Mouse (Mus musculus): ENCODE data around the gene Dcpp3. TPM values are rescaled to one million over a fixed set of nuclear protein-coding genes. Genes with fewer than 3 reads are reported as not detected.
A peak's percentile ranks its signal among the peaks of the same experiment; 100 is the strongest.
"Not testable (repeated sequence)": the region's sequence is repeated elsewhere in the genome, so short reads cannot be mapped to it uniquely, and the experiment has no call there.

Dcpp3 gene
- polyA plus RNA-seq, 1 experiment = not detected

DNA sequence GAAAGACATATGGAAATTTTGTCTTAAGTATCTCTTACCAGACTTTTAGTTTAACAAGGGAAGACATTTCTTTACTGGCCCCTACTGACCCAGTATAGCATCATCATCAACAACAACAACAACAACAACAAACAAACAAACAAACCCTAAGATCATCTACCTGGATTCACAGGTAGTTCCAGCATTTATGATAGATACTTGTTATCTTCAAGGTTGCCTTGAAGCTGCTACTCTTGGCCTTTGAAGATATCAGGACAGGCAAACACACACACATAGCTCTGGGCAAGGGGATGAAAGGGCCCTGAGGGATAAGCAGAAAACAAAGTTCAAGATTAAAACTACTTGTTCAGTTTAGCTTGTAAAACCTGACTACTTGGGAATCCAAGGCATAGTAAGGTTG lies 24.1 kb downstream of the Dcpp3 start, which contains the start of gene Sbp:
Gene Sbp (plus strand): TSS at position 301 of the 400 bp plus-strand sequence.
- TF ChIP-seq FLI1 (IDR thresholded peaks at IDR 0.05; ENCODE audit: low read length) (no peak), GATA1 (IDR thresholded peaks at IDR 0.05; ENCODE audit: borderline replicate concordance, low read length) (no peak)
- no peak within 1 kb of the TSS for H3K4me3 ChIP-seq (replicated peaks)
- H3K36me3 ChIP-seq (replicated peaks; ENCODE audit: low read length) = no peaks in the 10 kb centered on the region
- peaks cover 13% of the 10 kb centered on the region for H3K27me3 ChIP-seq (replicated peaks)
- H3K4me1 ChIP-seq = peaks cover 5% of the 10 kb centered on the region
- H3K9me3 ChIP-seq = no peaks in the 10 kb centered on the region

DNA sequence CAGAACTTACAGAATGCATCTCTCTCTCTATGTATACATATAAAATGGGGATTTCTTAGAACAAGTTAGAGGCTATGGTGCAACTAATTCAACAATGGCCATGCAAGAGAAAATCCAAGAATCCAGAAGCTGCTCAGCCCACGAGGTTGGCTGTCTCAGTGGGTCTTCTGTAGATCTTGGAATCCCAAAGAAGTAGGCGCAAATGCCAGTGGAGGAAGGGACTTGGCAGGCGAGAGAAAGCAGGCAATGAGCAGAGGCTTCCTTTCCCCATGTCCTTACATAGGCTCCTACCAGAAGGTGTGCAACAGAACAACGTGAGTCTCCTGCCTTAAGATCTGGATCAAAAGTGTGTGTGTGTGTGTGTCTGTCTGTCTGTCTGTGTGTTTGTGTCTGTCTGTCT lies 30.2 kb downstream of the Dcpp3 start:
- not testable (repeated sequence) for H3K36me3 ChIP-seq (replicated peaks; ENCODE audit: low read length); H3K4me3 ChIP-seq (replicated peaks); H3K27me3 ChIP-seq (replicated peaks); H3K4me1 ChIP-seq; H3K9me3 ChIP-seq

DNA sequence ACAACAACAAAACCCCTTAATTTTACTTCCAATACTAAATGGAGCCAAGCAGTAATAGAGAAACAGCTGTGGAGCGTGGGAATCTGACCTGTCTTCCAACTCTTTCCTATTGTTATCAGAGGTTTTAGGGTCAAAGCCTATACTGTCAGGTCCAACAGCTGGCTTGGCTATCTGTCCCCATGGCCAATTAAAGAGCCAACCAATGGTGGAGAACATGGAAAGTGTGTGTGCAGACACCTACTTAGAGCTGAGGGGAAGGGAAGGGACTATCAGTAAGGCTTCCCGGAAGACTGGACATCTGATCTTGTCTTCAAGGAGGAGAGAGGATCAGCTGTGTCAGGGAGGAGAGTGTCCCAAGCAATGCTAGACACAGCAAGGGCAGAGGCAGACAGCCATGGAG lies 31.8 kb downstream of the Dcpp3 start:
- TF ChIP-seq GATA1 (IDR thresholded peaks at IDR 0.05; ENCODE audit: borderline replicate concordance, low read length) (no peak), FLI1 (IDR thresholded peaks at IDR 0.05; ENCODE audit: low read length) (no peak)

GRCm38 (mm10) chr17:23950828-23951227 lies 33.6 kb downstream of the Dcpp3 start:
- not testable (repeated sequence) for H3K4me1 ChIP-seq; H3K36me3 ChIP-seq (replicated peaks; ENCODE audit: low read length); H3K9me3 ChIP-seq; H3K4me3 ChIP-seq (replicated peaks); H3K27me3 ChIP-seq (replicated peaks)

More for the DNA sequence above, 31.8 kb downstream of the Dcpp3 start:
- H3K9me3 ChIP-seq = no peaks in the 10 kb centered on the region
- H3K27me3 ChIP-seq (replicated peaks) = no peaks in the 10 kb centered on the region
- H3K4me3 ChIP-seq (replicated peaks) = no peak overlapping the region
- no peaks in the 10 kb centered on the region for H3K36me3 ChIP-seq (replicated peaks; ENCODE audit: low read length)
- H3K4me1 ChIP-seq = no peaks in the 10 kb centered on the region

GRCm38 (mm10) chr17:23955174-23955573 lies 37.9 kb downstream of the Dcpp3 start, which contains the start of gene Sbpl:
Gene Sbpl, minus strand, starts transcription at chr17:23955274.
- H3K9me3 ChIP-seq = no peaks in the 10 kb centered on the region
- TF ChIP-seq GATA1 (IDR thresholded peaks at IDR 0.05; ENCODE audit: borderline replicate concordance, low read length) = no peak
- no peak for TF ChIP-seq FLI1 (IDR thresholded peaks at IDR 0.05; ENCODE audit: low read length)
- H3K4me3 ChIP-seq (replicated peaks) = no peak within 1 kb of the TSS
- H3K27me3 ChIP-seq (replicated peaks) = peaks cover 28% of the 10 kb centered on the region
- no peaks in the 10 kb centered on the region for H3K4me1 ChIP-seq
- H3K36me3 ChIP-seq (replicated peaks; ENCODE audit: low read length) = no peaks in the 10 kb centered on the region

GRCm38 (mm10) chr17:23960084-23960738 lies 43.0 kb downstream of the Dcpp3 start:
- TF ChIP-seq GATA1 (IDR thresholded peaks at IDR 0.05; ENCODE audit: borderline replicate concordance, low read length) (no peak), FLI1 (IDR thresholded peaks at IDR 0.05; ENCODE audit: low read length) (no peak)
- Histone ChIP-seq H3K36me3 (replicated peaks; ENCODE audit: low read length) (no peaks in the 10 kb centered on the region), H3K9me3 (no peaks in the 10 kb centered on the region), H3K4me1 (no peaks in the 10 kb centered on the region), H3K4me3 (replicated peaks) (no peak overlapping the region), H3K27me3 (replicated peaks) (peaks cover 25% of the 10 kb centered on the region)

DNA sequence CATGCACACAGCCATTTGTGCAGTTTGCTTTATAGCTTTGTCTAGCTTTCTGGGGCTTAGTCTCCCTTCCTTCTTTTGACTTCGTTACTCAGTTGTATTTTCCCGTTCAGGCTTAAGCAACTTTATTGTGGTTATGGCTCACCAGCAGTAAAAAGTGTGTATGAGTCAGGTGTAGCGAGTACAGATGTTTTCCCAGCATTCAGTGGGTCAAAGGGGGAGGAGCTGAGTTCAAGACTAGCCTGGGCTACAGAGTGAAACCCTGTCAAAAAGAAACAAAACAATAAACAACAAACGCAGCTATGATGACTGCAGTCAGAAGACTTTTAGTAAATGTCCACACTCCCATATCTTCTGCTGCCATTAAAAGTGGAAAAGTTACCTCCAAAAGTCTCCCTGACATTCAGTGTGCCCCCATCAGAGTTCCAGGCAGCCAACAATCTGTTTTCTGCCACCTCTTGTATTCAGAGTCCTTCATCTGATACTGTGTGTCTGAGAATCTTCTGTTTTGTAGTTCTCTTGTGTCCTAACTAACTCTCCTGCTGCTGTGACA lies 44.4 kb downstream of the Dcpp3 start:
- Histone ChIP-seq H3K27me3 (replicated peaks) (peaks cover 28% of the 10 kb centered on the region), H3K36me3 (replicated peaks; ENCODE audit: low read length) (no peaks in the 10 kb centered on the region), H3K4me3 (replicated peaks) (no peak overlapping the region), H3K4me1 (peaks cover 5% of the 10 kb centered on the region; the same call in 1 of the 2 replicates), H3K9me3 (no peaks in the 10 kb centered on the region)
- no peak for TF ChIP-seq FLI1 (IDR thresholded peaks at IDR 0.05; ENCODE audit: low read length)

DNA sequence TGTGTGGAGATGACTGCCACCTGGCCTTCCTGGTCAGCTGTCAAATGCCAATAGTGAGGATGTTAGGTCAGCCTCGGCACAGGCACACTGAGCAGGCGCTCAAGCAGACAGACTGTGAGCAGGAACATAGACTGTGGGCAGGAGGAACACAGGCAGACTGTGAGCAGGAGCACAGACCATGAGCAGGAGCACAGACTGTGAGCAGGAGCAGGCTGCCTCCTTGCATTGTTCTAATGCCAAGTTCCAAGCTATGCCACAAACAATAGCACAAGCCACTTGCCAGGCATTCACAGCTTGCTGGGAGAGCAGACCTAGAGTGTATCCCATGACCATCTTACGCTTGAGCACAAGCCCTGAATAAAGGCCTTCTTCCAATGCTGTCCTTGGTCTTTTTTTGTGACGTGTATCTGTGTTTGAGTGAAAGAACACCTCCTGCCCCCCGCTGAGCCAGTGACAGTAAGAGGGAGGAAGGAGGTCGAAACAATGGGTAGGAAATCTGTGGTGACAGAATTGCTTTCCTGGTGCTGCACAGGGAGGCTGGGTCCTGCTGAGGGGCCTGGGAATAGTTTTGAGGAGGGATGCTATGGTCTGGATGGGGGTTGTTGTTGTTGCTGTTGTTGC lies 48.7 kb downstream of the Dcpp3 start:
- H3K4me1 ChIP-seq = peaks cover 9% of the 10 kb centered on the region; the same call in 1 of the 2 replicates
- H3K27me3 ChIP-seq (replicated peaks) = peaks cover 25% of the 10 kb centered on the region
- TF ChIP-seq FLI1 (IDR thresholded peaks at IDR 0.05; ENCODE audit: low read length) = no peak
- no peak for TF ChIP-seq GATA1 (IDR thresholded peaks at IDR 0.05; ENCODE audit: borderline replicate concordance, low read length)

DNA sequence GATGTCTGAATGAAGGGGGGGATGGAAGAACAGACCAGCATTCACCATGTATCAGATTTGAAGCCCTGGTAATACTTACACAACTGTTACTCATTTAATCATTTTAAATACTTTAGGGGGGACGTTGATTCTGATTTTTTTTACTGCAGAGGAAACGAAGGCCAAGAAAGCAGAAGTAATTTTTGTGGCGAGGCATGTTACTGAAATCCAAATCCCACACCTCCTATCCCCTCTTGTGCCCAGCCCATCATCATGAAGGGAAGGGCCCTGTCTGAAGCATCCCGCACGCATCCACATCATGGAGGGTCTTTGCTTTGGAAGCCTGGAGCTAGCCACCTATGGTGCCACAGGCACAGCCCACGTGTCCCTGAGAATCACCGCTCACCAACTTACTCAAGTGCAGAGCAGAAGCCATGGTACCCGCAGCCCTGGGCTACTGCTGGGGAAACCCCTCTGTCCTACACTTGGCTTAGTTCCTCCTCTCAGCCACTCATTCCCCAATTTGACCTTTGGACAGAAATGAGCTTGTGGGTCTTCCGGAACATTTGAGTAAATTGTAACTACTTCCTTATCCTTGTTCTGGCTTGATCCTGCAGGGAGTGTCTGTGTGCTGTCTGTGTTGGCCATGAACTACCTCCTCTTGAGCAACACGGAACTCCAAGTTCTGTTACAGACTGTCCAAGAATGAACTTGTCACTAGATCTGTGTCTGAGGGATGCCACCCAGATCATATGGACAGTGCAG lies 49.6 kb downstream of the Dcpp3 start:
- peak overlapping the region; percentile 28 for H3K4me3 ChIP-seq (replicated peaks)
- H3K9me3 ChIP-seq = no peaks in the 10 kb centered on the region
- no peak for TF ChIP-seq GATA1 (IDR thresholded peaks at IDR 0.05; ENCODE audit: borderline replicate concordance, low read length)
- no peak for TF ChIP-seq FLI1 (IDR thresholded peaks at IDR 0.05; ENCODE audit: low read length)

More for the DNA sequence above, 48.7 kb downstream of the Dcpp3 start:
- H3K9me3 ChIP-seq = no peaks in the 10 kb centered on the region
- H3K4me3 ChIP-seq (replicated peaks) = no peak overlapping the region
- H3K36me3 ChIP-seq (replicated peaks; ENCODE audit: low read length) = no peaks in the 10 kb centered on the region

DNA sequence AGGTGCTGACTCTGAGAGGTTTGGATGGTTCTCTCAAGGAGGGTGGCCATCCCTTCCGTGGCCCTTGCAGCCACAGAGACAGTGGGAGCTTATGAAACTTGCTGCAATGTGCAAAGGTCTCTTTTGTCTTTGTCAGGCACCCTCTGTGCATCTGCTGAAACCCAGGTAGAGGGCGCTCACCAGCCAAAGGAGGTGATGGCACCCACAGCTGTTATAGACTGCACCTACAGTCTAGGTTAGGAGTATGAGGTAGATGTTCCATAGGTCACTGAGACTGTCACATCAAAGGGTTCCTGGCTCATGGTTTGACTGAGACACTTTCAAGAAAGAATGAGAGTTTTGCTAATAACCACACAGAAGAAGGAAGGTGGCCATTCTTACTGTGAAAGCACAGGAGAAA lies 51.5 kb downstream of the Dcpp3 start:
- H3K9me3 ChIP-seq = no peaks in the 10 kb centered on the region
- no peaks in the 10 kb centered on the region for H3K36me3 ChIP-seq (replicated peaks; ENCODE audit: low read length)
- no peak for TF ChIP-seq FLI1 (IDR thresholded peaks at IDR 0.05; ENCODE audit: low read length)
- no peak for TF ChIP-seq GATA1 (IDR thresholded peaks at IDR 0.05; ENCODE audit: borderline replicate concordance, low read length)

More for the DNA sequence above, 49.6 kb downstream of the Dcpp3 start:
- H3K27me3 ChIP-seq (replicated peaks) = peaks cover 30% of the 10 kb centered on the region
- H3K4me1 ChIP-seq = peaks cover 9% of the 10 kb centered on the region; the same call in 1 of the 2 replicates
- H3K36me3 ChIP-seq (replicated peaks; ENCODE audit: low read length) = no peaks in the 10 kb centered on the region

More for the DNA sequence above, 51.5 kb downstream of the Dcpp3 start:
- Histone ChIP-seq H3K4me3 (replicated peaks) (no peak overlapping the region), H3K4me1 (peaks cover 9% of the 10 kb centered on the region; the same call in 1 of the 2 replicates), H3K27me3 (replicated peaks) (peaks cover 38% of the 10 kb centered on the region)

Other genes starting within 250 kb of the Dcpp3 start
- 263 and 516 TPM in 2 replicates for gene Hcfc1r1, start 243.9 kb upstream of the Dcpp3 start, polyA plus RNA-seq (2012; ENCODE audit: insufficient read depth, low replicate concordance)
- 67.3 and 89.9 TPM in 2 replicates for gene Thoc6, start 243.6 kb upstream of the Dcpp3 start, polyA plus RNA-seq (2012; ENCODE audit: insufficient read depth, low replicate concordance)
- gene Tnfrsf12a, start 240.0 kb upstream of the Dcpp3 start, polyA plus RNA-seq (2012; ENCODE audit: insufficient read depth, low replicate concordance) = 3.1 TPM in 1 of 2 replicates, not detected in the other
- gene Cldn6, start 238.2 kb upstream of the Dcpp3 start, polyA plus RNA-seq (2012; ENCODE audit: insufficient read depth, low replicate concordance) = 0.48 TPM in 1 of 2 replicates, not detected in the other
- gene Cldn9, start 233.4 kb upstream of the Dcpp3 start, polyA plus RNA-seq (2012; ENCODE audit: insufficient read depth, low replicate concordance) = not detected in 2 replicates
- gene 1520401A03Rik, start 194.7 kb upstream of the Dcpp3 start, polyA plus RNA-seq (2012; ENCODE audit: insufficient read depth, low replicate concordance) = 0.22 TPM in 1 of 2 replicates, not detected in the other
- gene Pkmyt1, start 191.1 kb upstream of the Dcpp3 start, polyA plus RNA-seq (2012; ENCODE audit: insufficient read depth, low replicate concordance) = 43.9 and 71.2 TPM in 2 replicates
- 1.7 TPM in 1 of 2 replicates, not detected in the other for gene Paqr4, start 176.6 kb upstream of the Dcpp3 start, polyA plus RNA-seq (2012; ENCODE audit: insufficient read depth, low replicate concordance)
- not detected in 2 replicates for gene Kremen2, start 171.6 kb upstream of the Dcpp3 start, polyA plus RNA-seq (2012; ENCODE audit: insufficient read depth, low replicate concordance)
- 6.0 and 53.7 TPM in 2 replicates for gene Flywch1, start 145.9 kb upstream of the Dcpp3 start, polyA plus RNA-seq (2012; ENCODE audit: insufficient read depth, low replicate concordance)
- gene Flywch2, start 131.4 kb upstream of the Dcpp3 start, polyA plus RNA-seq (2012; ENCODE audit: insufficient read depth, low replicate concordance) = 17.2 and 29.2 TPM in 2 replicates
- 117 and 357 TPM in 2 replicates for gene Srrm2, start 126.9 kb upstream of the Dcpp3 start, polyA plus RNA-seq (2012; ENCODE audit: insufficient read depth, low replicate concordance)
- gene Elob, start 88.3 kb upstream of the Dcpp3 start, polyA plus RNA-seq (2012; ENCODE audit: insufficient read depth, low replicate concordance) = 484 and 719 TPM in 2 replicates
- not detected in 2 replicates for gene Prss33, start 81.4 kb upstream of the Dcpp3 start, polyA plus RNA-seq (2012; ENCODE audit: insufficient read depth, low replicate concordance)
- not detected in 2 replicates for gene Prss32, start 73.6 kb upstream of the Dcpp3 start, polyA plus RNA-seq (2012; ENCODE audit: insufficient read depth, low replicate concordance)
- gene Prss41, start 73.3 kb upstream of the Dcpp3 start, polyA plus RNA-seq (2012; ENCODE audit: insufficient read depth, low replicate concordance) = 0.28 TPM in 1 of 2 replicates, not detected in the other
- gene Prss21, start 49.4 kb upstream of the Dcpp3 start, polyA plus RNA-seq (2012; ENCODE audit: insufficient read depth, low replicate concordance) = not detected in 2 replicates
- not detected in 2 replicates for gene Dcpp1, start 36.6 kb upstream of the Dcpp3 start, polyA plus RNA-seq (2012; ENCODE audit: insufficient read depth, low replicate concordance)
- gene Dcpp2, start 36.6 kb upstream of the Dcpp3 start, polyA plus RNA-seq (2012; ENCODE audit: insufficient read depth, low replicate concordance) = not detected in 2 replicates
- gene Sbp, start 24.2 kb downstream of the Dcpp3 start, polyA plus RNA-seq (2012; ENCODE audit: insufficient read depth, low replicate concordance) = not detected in 2 replicates
- gene Sbpl, start 37.8 kb downstream of the Dcpp3 start, polyA plus RNA-seq (2012; ENCODE audit: insufficient read depth, low replicate concordance) = not detected in 2 replicates
- 0.09 TPM in 1 of 2 replicates, not detected in the other for gene Prss30, start 63.1 kb downstream of the Dcpp3 start, polyA plus RNA-seq (2012; ENCODE audit: insufficient read depth, low replicate concordance)
- gene Prss22, start 80.6 kb downstream of the Dcpp3 start, polyA plus RNA-seq (2012; ENCODE audit: insufficient read depth, low replicate concordance) = 2.3 and 9.3 TPM in 2 replicates
- not detected in 2 replicates for gene Prss27, start 120.7 kb downstream of the Dcpp3 start, polyA plus RNA-seq (2012; ENCODE audit: insufficient read depth, low replicate concordance)
- 5.6 and 38.5 TPM in 2 replicates for gene Kctd5, start 156.0 kb downstream of the Dcpp3 start, polyA plus RNA-seq (2012; ENCODE audit: insufficient read depth, low replicate concordance)
- 11.7 and 45.6 TPM in 2 replicates for gene Pdpk1, start 233.5 kb downstream of the Dcpp3 start, polyA plus RNA-seq (2012; ENCODE audit: insufficient read depth, low replicate concordance)
- 68.6 and 109 TPM in 2 replicates for gene Amdhd2, start 246.3 kb downstream of the Dcpp3 start, polyA plus RNA-seq (2012; ENCODE audit: insufficient read depth, low replicate concordance)

Data from megakaryocyte, embryonic 14.5 days (primary cell).